Mouse (Mus musculus) right cerebral cortex, adult 2 months (tissue): ENCODE results near the gene Homez.

ENCODE experiments used
- DNase-seq, 2 experiments: peaks; one replicate each; pipeline ENCODE4 v3.0.0; 2021 to 2022; ENCODE audit warnings: low spot score in 2 of 2

Gene Homez

DNA sequence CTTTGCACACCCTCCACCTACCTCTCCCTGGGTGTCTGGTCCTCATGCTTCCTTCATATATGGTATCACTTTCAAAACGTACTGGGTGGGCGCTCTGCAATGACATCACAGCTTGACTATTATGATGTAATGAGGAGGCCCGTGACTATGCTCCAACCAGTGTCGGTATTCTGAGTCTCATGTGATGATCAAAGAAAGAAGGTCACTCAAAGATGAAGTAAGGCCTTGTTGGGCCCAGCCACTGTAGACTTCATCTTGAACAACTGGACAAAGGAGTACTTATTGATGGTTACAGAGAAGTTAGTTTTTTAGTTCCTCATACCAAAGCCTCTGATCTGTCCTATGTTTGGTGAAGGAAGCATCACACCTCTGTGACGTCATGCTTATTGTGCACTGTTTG, at the start of gene Homez:
TSS of gene Homez (minus strand) at position 101 of the 400 bp plus-strand sequence.
- no peak for DNase-seq

DNA sequence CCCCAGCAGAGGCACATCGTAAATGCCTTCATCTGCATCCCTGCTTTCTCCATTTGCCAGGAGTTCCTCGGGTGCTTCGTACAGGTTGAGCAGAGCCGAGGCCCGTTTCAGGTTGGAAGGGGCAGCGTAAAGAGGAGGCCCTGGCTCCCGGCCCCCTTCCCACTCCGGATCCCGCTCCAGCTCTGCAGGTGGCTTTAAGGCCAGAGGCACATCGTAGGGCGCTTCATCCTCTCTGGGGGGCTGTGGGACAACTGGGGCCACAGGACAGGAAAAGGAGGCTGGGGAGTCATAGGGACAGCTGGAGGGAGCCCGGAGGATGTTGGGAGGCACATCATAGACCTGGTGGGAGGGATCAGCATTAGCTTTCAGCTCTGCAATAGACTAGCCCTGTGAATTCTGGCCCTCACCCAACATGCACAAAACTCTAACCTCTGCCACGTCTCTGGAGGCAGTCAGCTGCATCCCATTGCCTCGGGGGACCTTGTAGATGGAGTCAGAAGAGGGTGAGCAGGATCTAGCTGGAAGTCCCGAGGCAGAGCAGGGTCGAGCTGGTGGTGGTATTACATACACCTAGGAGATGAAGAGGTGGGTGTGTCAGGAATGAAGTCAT, 49.4 kb upstream of the Homez start:
- DNase-seq: no peak

DNA sequence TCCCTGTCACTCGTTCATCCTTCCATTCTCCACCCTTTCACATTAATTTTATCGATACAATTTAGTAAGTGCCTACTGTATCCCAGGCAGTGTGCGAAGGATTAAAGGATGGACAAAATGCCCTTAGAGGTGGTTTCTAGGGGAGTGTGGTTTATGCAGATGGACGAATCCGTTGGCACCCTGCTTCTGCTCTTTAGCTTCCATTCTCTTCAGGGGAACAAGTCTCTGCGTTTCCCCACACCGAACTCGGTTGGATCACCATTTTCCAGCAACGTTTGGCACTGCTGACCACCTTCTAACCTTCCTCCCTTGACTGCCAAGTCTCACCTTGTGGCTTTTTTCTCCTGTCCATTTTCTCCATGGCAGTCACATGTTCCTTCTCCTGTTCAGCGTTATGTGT, 42.6 kb upstream of the Homez start:
- DNase-seq: peak in 1 of 2 experiments; percentile 32

DNA sequence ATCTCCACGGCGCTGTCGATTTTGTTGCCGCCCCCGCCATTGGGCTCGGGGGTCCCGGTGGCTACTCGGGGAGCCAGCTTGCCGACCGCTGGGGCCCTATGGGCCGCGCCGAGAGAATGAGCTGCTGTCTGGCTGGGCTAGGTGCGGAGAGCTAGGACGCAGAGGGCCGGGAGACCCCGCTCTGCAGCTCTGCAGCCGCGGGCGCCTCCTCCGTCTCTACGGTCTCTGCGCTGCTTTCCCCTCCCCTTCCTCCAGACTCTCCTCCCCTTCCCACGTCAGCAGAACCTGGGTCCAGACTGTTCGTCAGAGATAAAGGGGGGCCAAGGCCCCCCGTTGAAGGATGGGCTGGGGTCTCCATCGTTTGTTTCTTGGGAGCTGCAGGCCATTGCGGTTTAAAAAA, 42.1 kb upstream of the Homez start, which contains the start of gene Slc22a17:
TSS of gene Slc22a17 (minus strand) at position 247 of the 400 bp plus-strand sequence.
- DNase-seq: peak; percentile 82 to 83

DNA sequence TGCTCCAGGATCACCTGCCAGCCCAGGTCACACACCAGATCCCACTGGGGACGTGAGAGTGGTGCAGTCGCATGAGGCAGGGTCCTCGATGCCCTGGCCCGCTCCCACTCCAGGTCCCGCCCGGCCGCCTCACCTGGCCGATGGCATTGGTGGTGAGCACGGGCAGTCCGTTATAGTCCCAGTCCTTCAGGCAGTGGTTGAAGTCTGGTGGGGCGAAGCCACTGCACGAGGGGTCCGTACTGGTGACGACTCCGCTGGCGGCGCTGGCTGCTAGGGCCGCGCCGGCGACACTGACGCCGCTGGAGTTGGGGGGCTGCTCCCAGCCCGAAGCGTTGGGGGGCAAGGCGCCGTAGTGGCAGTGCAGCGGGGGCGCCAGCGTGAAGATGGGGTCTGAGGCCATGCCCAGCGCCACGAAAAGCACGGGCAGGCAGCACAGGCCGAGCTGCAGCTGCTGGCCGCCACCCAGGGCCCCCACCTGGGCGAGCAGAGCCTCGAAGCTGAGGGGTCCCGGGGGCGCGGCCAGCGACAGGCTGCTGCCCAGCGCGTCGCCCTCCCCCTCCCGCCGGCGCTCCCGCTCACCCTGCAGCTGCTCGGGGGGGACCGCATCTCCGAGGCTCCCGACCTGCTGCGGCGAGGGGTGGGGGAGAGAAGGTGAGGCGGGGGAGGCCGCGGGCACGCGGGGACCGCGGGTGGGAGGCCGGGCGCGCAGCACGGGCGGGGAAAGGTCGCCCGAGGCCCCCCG, 41.5 kb upstream of the Homez start:
- DNase-seq: peak in 1 of 2 experiments; percentile 29

DNA sequence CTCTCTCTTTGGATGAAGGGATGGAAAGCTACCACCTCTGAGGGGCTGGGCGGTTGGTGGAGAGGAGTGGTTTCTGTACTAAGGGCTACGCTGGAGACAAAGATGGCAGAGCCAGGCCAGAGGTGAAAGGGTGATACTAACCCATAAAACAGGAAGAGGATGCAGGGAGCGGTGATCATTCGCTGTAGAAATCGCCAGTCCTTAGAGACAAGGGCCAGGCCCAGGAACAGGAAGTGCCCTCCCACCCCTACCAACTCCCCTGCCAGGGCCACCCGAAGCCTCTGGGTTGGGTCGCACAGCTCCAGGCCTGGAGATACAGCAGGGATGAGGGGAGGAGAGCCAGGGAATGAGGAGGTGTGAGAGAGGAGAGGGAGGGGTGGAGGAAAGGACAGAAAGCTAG, 37.9 kb upstream of the Homez start:
- DNase-seq: no peak

DNA sequence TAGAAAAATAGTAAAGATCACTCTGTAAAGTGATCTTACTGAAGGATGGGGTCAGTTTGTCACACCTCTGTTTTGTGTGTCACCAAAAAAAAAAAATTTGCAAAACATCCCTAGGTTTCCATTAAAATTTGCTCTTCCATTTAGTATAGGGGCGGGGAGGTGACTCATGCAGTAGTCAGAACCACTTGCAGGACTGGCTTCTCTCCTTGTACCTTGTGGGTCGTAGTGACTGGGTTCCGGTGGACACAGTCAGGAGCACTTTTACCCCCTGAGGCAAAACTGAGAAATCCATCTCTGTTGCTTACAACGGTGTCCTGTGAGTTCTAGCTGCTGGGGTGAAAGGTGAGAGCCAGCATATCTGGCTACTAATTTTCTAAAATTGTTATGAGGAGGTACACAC, 32.9 kb upstream of the Homez start:
- no peak for DNase-seq

DNA sequence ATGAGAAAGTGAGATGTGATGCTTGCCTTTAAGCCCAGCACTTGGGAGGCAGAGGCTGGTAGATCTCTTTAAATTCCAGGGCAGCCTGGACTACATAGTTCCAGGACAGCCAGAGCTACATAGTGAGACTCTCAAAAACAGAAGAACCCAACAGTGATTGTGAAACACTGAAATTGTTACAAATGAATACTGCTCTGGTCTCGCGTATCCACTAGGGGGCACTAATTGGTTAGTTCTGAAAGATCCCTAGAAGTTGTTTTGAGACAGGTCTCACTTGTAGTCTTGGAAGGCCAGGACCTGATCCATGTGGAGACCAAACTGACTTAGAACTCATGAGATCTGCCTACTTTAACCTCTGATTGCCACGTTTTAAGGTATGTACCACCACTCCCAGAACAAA, 29.6 kb upstream of the Homez start:
- DNase-seq: peak; percentile 84 to 88

DNA sequence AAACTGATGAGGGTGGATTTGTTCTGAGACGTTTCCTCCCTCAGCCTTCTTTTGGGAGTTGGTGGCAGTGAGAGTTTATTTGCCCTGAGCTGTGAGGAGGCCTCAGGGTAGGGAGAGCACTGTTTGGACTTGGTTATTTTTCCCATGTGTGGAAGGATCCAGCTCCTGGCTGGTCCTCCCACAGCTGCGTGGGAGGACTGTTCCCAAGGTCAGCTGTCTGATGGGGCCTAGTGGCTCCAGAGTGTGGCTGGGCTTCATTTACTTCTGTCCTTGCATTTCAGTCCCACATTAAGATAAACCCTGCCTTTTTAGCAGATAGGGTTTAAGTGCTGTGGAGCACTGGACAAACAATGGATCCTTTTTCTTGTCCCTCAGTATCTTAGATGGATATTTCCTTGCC, 26.7 kb upstream of the Homez start:
- DNase-seq: no peak

DNA sequence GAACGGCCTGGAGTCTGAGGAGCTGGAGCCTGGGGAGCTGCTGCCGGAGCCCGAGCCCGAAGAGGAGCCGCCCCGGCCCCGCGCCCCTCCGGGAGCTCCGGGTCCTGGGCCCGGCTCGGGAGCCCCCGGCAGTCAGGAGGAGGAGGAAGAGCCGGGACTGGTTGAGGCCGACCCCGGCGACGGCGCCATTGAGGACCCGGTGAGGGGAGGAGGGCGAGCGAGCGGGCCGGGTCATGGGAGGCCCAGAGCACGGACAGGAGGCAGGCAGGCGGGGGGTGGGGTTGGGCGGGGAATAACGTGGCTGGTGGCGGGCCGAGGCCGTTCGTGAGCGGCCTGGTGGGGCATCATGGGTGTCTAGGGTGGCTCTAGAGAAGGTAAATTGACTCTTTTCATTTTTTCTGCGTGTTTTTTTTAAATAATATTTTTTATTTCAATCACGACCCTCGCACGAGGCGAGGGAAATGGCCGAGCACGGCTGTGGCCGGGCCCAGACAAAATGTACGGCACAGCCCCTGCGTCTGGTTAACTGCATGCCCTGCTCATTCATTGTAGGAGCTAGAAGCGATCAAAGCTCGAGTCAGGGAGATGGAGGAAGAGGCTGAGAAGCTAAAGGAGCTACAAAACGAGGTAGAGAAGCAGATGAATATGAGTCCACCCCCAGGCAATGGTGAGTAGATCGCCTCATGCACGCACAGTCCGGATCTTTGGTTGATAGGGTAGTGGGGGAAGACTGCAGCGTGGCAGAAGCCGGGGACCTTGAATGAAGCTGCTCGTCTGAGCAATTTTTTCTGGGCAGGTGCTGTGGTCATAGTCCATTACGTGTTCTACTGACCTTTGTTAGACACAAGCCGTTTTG, 23.8 kb upstream of the Homez start:
- DNase-seq: peak; percentile 45 to 62

DNA sequence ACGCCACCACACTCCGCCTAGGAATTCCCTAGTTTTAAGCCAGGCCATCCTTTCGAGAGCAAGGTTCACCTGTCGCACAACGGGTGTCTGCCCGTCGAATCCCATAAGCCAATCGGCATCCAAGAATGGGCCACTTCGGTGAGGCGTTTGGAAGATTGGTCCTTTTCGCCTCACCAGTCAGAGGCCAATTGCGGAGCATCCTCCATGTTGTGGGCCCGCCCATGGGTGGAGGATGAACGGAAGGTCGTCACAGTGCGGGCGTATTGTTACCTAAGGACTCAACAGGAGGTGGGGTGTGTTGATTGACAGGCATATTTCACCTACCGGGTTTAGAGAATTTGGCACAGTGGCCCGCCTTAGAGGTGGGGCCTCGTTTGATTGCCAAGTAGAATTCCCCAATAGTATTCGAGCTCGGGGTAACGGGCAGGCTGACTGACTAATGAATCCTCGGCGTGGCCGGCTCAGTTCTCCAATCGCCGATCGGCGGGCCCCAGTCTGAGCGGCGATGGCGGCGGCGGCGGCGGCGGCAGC, 23.0 kb upstream of the Homez start:
- DNase-seq: peak; percentile 99

DNA sequence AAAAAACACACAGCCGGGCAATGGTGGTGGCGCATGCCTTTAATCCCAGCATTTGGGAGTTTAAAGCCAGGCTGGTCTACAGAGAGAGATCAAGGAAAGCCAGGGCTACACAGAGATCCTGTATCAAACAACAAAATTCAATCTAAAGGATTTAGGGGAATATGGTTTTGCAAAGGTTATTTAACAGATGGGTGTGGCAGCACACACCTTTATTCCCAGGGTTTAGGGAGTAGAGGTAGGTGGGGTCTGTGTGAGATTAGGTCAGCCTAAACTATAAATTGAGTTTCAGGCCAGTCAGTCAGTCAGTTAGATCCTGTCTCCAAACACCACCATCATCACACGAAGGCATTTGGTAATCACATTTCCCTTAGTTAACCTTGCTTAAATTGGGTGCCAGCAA, 21.4 kb upstream of the Homez start, which contains the start of gene Pabpn1:
TSS of gene Pabpn1 (plus strand) at position 301 of the 400 bp plus-strand sequence.
- DNase-seq: no peak

DNA sequence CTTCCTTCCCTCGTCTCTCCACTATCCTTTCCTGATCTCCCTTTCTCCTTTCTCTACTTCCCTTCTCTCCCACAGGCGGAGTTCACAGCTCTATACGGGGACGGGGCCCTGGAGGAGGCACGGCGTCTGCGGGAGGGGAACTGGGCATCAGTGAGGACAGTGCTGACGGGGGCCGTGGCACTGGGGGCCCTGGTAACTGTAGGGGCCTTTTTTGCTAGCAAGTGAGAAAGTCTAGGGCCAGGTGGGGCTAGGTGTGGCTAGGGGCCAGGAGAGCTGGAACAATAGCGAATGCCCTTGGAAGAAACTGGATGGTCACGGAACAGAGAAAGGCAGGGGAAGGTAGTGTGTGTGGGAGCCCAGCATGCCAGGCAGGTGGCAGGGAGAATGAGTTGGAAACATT, 14.5 kb upstream of the Homez start:
- DNase-seq: no peak

DNA sequence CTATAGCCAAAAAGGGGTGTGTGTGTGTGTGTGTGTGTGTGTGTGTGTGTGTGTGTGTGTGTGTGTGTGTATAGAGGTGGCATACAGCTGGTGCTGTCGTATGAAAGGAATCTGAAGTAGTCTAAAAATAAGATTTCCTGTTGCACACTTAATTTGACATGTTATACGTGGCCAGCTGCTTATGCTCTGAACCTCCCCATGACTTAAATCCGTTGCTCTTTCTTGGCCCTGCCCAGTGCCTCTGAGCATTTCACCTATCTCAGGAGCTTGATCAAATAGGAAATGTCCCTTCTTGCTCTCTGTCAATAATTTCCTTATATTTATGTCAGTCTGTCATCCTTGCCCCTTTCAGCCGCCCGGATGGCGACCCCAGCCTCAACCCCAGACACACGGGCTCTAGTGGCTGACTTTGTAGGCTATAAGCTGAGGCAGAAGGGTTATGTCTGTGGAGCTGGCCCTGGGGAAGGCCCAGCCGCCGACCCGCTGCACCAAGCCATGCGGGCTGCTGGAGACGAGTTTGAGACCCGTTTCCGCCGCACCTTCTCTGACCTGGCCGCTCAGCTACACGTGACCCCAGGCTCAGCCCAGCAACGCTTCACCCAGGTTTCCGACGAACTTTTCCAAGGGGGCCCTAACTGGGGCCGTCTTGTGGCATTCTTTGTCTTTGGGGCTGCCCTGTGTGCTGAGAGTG, 13.4 kb upstream of the Homez start:
- DNase-seq: no peak

DNA sequence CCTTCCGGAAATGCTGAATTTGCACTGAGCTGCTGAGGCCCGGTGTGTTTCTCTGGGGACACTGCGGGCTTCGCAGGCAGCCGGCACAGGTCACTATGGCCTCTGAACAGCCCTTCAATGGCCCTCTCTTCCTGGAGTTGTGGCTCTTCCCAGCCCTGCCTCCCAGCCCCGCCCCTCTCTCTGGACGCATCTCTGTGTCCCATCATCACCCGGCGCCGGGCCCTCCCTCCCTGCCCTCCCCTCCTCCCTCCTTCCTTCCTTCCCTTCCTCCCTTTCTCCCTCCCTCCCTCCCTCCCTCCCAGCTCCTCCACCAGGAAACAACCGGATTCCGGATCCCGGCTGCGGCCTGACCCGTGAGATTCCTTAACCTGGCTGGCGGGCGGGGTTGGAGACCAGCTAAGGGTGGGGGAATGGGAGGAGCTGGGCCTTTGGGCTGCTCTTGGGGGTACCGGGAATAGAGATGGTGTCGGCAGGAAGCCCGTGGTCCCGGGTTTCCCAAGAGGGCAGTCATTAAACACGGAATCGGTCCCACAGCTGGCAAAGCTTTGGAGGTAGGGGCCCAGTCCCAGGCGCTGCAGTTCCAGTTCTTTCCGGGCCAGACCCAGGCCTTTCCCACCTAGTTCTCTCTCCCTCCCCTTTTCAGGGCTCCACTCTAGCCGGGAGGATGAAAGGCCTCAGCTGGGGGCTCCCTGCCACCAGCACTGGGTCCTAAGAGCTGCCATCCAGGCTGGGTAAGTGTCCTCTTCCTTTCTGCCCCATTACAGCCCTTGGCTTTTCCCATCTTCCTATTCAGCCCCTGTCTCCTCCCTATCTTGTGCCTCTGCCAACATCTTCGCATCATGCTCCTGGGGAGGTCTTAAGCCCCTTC, 12.6 kb upstream of the Homez start, which contains the start of the genes Bcl2l2 and Gm20521:
TSS of gene Bcl2l2 (plus strand) at position 224 of the 868 bp plus-strand sequence.
TSS of gene Gm20521 (plus strand) at position 288 of the 868 bp plus-strand sequence.
- peak; percentile 64 to 74 for DNase-seq

DNA sequence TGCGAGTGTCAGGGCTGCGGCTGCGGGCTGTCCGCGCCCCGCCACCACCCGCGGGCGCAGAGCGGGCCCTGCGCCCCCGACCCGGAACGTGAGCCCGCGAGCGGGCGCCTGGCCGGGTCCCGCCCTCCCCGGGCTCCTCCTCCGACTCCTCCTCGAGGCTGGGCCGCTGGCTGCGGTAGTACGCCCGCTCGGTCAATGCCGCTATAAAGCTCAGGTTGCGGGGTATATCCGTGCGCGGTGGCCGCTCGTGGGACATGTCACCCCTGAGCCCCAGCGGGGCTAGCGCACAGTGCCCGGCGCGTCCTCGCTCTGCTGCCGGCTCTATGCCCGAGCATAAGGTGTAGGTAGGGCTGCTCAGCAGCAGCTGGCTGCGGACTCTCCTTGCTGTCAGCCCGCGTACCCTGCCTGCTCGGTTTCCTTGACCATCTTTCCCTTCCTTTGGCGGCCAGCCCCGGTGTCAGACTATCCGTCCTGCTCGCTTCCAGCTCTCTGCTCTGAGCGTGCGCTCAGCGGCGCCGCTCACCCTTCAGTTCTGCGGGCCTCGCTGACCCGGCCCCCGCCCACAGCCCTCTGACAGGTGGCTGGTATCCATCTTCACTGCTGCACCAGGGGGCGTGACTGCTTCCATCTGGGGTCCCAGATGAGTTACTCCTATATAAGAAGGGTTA, 6.4 kb upstream of the Homez start, which contains the start of gene Ppp1r3e:
TSS of gene Ppp1r3e (minus strand) at position 503 of the 668 bp plus-strand sequence.
- peak; percentile 62 to 68 for DNase-seq

DNA sequence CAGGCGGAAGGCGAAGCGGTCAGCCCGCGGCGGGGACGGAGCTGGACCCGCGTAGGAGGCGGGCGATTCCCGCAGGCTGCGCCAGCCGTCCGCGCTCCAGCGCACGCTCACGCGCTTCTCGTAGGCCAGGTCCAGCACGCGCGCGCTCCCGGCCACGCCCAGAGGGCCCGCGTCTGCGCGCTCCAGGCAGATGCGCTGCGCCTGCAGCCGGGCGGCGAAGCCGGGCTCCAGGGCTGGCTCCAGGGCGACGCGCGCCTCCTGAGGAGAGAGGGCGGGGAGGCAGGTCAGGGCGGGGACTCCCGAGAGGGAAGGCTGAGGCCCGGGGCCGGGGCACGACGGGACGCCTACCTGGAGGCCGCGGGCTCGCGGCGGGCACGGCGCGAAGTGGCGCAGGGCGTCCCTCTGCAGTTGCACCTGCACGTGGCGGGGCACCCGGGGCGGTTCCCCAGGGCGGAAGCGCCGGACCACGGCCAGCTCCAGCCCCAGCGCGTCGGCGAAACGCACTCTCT, 5.8 kb upstream of the Homez start:
- DNase-seq: peak; percentile 81 to 91

DNA sequence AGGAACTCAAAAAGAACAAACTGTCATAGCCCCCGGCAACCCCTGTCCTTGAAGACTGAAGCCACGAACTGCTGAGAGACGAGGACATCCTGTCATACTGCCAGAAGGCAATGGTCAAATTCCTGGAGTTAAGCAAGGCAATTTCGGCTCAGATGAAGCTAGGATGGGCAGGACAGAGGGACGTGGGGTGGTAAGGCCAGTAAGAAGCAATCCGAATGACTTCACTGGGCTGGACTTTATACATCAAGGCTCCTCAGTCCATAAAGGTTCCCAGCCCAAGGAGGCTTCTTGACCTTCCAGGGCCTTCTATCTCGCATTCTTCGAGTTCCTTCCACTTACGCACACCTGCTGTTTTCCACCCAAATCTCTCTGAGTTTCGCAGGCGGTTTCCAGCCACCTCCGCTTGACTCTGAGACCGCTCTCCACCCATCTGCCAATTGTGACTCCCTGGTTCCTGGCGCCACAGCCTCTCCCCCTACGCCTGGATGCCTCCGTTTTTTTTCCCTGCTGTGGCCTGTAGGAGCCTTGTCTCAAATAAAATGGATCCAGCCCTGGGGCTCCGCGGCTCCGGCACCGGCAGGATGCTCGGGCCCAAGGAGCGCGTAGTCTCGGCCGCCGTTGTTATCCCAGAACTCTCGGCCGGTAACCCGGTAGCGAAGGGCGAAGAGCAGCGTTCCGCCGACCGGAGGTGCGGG, 5.2 kb upstream of the Homez start:
- peak in 1 of 2 experiments; percentile 63 for DNase-seq

DNA sequence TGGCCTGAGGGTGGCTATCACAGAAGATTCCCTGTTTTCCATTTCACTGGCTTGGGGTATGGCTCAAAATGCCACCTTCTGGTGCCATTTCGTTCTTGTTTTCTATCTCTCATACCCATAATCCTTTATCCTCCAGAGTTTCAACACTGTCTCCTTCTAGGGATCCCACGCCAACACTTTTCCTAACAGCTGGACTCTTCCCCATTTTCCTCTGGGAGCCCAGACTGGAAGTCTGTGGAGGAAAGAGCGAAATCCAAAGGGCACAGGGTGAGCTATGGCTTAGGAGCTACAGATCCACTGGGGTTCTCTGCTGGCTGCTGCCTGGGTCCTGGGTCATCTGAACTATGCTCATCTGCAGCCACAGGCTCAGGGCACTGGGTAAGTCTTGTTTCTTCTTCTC, 3.4 kb upstream of the Homez start:
- DNase-seq: no peak
